Mouse (Mus musculus) c-Kit-negative CD71-positive TER-119-positive erythroid progenitor cells, embryonic 14.5 days (primary cell): ENCODE measurements around the gene Catip.
A peak's percentile ranks its signal among the peaks of the same experiment; 100 is the strongest.
"Not testable (repeated sequence)": the region's sequence is repeated elsewhere in the genome, so short reads cannot be mapped to it uniquely, and the experiment has no call there.

Experiments used
- DNase-seq: peaks from one replicate; pipeline ENCODE4 v3.0.0-alpha.2; 2013; ENCODE audit warnings: low read depth, low spot score

Catip gene

DNA sequence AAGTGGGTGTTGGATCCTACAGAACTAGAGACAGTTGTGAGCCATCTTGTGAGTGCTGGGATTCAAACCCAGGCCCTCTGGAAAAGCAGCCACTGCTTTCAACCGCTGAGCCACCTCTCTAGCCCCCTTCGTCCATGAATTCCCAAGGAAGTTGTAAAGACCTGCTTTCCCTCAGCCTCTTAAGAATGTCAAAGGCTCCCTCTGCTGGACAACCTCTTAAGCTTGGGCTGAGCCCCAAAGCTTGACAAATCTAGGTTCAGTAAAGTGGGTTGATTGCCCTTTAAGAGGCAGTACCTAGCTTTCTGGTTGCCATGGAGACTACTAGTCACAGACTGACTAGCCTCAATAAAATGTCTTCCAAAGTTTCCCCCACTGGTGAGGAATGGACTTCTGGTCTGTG, at the start of gene Catip:
Gene Catip, plus strand, starts transcription at position 297 of the 400 bp plus-strand sequence.
- peak; percentile 15 for DNase-seq

DNA sequence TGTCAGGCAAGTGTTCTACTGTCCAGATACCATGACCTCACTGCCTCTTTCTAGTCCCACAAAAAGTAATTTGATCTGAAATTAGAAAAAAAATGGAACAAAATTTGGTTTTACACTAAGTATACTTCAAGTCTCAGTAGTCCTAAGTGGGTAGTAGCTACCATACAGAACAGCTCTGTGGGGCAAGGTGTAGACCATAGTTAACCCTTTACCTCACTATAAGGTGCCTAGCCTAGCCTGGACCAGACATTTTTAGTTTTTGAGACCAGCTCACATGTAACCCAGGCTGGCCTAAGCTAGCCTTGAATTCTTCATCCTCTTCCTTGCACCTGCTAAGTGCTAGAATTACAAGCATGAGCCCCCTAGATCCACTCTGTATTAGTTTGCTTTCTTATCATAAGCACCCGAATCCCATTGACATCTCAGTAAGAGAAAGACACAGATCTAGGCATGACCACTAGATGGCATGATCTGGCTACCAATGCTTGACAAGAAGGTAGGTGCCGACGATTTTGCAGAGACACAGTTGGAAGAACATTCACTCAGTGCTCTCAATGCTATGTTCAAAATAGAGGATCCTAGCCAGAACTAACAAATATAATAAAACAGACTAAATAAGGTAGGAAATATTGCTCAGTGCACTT, 48.7 kb upstream of the Catip start:
- no peak for DNase-seq

DNA sequence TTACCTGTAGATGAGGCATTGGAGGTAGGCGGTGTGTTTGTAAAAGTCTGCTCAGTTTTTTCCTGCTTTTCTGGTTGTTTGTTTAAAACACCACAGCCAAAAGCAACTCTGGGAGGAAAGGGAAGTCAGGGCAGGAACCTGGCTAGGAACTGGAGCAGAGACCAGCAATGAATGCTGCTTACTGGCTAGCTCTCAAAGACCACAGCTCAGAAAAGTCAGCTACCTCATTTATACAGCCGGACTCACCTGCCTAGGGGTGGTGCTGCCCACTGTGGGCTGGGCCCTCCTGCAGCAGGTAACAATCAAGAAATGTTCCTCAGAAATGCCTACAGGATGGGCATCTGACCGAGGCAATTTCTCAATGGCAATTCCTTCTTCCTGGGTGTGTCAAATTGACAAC, 47.1 kb upstream of the Catip start:
- DNase-seq: no peak

DNA sequence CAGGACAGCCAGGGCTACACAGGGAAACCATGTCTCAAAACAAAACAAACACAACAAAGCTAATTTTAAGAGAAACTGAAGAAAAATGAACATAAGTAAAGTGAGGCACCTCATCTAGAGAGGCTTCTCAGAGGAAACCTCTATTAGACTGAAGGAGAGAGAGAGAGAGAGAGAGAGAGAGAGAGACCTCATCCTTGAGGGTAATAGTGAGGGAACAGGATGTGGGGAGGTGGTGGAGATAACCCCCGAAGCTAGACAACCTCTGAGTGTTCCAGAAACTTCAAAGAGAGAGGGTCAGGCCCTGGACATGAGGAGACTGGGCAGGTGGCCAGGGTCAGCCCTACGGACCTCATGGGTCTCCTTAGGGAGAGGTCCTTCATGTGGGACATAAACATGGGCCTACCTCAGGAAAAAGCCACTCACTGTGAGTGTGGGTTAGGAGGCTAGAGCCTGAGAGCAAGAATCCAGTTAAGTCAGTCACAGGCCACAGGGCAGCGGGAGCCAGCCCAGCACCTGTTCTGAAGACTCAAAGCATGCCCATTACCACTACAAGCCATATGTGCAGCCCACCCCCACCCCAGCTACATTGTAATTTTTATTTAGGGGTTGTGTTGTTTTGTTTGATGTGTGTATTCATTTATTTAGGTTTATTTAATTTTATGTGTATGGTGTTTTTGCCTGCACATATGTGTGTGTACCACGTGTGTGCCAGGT, 45.6 kb upstream of the Catip start:
- no peak for DNase-seq

DNA sequence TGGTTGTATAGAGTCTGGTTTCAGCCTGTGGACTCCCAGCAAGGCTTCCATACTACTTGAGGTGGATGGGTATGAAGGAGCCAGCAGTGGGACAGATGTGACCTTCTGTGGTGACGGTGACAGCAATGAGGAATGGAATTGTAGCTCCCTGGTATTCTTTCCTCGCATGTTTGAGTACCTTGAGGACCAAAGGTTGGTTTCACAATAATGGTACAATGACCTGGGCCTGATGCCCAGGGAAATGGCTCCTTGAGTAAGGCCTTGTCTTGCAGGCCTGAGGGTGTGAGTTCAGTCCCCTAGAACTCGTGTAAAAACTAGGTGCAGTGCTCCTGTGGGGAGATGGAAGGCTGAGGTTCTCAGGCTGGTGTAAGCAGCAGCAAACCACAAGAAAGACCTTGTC, 43.2 kb upstream of the Catip start:
- no peak for DNase-seq

DNA sequence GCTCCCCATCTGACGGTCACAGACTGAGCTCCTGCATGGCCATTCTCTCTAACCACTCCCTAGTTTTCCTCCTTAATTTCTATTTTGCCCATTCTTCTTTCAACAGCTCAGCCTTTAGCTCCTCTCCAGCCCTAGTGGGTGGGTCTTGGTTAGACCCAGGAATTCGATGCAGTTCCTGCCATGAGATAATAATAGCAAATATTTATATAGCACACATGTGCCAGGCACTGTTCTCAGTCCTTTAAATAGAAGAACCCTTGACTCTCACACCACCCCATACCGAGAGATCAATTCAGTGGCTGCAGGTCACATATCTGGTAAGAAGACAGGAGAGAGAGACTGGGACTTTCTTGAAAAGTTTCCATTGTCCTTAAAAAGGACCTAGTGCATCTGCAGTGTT, 40.5 kb upstream of the Catip start:
- no peak for DNase-seq

DNA sequence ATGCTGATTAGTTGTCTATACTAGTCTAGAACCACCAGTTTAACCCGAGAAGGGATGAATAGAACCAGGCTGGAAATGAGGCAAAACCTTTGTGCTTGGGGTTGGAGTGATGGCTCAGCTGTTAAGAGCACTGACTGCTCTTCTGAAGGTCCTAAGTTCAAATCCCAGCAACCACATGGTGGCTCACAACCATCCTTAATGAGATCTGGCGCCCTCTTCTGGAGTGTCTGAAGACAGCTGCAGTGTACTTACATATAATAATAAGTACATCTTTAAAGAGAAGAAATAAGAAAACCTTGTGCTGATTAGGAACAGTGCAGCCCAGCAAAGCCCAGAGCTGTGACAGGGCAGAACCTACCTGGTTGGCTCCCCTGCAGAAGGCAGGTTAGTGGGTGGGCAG, 35.0 kb upstream of the Catip start:
- DNase-seq: not testable (repeated sequence)

DNA sequence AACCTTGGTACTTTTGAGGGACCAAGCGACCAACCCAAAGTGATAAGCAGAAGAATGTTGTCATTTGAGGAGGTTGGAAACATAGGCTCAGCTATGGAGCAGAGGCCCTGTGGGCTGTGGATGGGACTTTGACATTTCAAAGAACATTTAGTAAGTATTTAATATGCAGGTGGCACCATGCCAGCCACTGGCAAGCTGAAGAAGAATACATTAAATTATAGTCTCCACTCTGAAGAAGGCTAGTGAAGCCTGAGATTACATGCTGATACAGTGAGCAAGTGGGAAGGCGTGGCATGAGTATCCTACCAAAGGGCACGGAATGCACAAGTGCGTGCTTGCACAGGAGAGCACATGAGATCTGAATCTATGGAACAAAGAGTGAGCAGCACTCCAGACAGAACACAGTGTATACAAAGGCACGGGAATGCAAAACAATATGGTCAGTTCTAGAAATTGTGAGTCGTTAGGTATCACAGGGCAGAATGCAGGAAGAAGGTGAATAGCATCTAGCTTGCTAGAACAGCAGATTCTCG, 31.9 kb upstream of the Catip start:
- no peak for DNase-seq

DNA sequence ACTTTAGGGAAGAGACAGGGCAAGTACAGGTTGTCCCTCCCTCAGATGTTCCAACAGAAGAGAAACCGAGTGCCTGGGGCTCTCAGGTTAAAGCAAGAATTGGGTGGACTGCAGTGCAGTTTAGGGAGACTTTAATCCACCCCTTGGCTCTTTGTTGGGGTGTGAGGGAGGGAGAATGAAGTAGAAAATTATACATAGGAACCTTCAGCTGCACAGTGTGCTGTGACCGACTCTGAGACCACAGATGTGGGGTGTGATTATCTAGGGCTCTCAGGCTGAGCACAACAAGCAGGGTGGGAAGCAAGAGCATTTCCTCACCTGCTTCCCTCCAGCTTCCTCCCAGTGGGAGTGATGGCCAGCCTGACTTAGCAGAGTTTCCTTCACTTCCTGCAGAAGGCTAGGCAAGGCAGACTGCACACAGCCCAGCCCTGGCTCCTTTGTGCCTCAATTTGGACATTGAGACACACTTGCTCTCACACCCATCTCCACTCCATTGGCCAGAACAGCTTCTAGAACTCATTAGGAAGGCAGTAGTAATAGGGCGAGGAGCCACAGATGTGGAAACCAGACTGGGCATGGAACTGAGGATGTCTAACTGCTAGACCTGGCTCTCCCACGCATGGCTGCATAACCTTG, 30.7 kb upstream of the Catip start:
- DNase-seq: no peak

DNA sequence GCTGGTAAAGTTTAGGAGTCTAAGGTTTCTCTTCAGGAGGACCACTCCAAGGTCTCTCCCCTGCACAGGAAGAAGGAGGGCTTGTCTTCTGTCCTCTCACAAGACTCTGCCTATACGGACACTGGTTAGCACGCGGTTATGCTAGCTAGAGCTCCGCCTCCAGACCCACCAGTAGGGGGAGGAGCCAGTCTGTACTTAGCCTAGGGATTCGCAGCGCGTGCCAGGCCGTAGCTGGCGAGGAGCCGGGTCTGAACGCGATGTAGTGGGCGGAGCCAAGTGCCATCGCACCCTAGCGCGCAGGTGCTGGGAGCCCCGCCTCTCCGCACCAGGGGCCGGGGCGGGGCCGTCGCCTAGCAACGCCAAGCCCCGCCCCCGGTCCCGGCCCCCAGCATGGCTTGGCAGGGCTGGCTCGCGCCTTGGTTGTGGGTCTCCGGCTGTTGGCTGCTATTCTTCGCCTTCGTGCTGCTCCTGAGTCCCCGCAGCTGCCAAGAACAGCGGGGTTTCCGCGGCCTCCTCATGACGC, 29.6 kb upstream of the Catip start:
- DNase-seq: peak; percentile 76

DNA sequence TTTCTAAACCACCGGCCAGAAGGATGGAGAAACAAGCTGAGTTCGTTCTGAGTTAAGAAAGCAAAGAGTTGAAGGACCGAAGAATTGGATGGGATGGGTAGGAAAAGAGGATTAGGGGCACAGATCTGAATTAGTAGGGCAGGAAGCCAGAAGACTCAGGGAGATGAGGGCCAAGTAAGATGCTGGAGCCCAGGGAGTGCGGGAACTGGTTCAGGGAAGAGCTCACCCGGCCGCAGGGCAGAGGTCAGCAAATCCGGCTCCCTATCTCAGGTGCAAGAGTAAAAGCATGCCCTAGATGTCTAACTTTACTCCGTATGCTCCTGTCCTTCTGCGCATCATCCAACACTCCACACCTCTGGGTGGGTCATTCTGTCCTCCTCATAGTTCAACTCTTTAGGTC, 29.0 kb upstream of the Catip start:
- DNase-seq: no peak

DNA sequence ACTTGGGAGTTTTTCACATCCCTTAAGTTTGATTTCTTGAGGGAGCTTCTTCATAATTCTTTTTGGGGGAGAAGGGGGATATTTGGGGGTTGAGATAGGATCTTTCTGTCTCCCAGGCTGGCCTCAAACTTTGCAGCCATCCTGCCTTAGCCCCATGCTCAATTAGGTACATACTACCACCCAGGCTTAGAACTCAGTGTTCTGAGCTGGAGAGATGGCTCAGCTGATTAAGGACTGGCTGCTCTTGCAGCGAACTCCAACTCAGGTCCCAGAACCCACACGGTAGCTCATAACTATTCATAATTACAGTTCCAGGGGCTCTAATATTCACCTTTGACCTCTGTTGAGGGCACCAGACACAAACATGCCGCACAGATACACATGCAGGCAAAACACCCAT, 27.3 kb upstream of the Catip start:
- no peak for DNase-seq

DNA sequence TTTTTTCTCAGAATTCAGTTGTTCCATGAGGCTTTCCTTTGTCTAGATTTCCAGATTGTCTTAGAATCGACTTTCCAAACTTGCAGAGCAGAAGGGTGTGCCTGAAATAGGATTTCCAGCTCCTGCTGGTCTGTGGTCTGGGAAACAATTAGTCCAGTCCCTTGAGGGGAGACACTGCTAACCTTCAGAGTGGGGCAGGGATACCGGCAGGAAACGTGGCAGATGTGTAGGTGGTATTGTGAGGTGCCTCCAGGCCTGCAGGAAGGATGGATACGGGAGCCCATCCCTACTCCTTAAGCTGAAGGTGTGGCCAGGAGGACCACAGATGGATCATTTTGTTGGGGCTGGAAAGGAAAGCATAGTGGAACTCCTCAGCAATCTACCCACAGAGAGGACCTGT, 26.9 kb upstream of the Catip start:
- DNase-seq: no peak

DNA sequence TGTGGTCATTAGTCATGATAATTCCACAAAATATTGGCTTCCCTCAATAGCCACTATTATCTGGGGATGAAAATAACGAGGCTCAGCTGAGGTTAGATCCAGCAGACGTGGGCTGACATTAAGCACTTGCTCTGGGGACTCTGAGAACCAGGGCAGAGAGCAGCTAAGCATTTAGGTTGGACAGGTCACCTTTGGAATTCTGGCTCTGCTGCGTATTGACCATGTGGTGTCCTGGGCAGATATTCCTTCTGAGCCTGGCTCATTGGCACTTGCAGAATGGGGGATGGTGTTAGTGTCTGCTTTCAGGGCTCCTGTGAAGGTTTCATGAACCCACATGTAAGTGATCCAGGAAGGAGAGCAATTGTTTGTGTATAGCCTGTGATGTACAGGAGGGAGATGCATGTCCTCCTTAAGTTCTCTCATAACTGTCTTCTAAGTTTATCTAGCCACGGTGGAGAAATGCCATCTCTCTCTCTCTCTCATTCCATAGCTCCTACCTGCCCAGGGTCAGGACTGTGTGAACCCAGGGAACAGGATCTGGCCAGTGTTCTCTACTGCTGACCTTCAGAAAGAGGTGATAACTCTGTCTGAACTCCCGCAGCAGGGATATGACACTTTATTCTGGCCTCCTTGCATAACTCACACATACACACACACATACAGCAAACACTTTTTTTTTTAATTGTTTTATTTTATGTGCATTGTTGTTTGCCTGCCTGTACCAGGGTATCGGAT, 26.3 kb upstream of the Catip start:
- DNase-seq: no peak

DNA sequence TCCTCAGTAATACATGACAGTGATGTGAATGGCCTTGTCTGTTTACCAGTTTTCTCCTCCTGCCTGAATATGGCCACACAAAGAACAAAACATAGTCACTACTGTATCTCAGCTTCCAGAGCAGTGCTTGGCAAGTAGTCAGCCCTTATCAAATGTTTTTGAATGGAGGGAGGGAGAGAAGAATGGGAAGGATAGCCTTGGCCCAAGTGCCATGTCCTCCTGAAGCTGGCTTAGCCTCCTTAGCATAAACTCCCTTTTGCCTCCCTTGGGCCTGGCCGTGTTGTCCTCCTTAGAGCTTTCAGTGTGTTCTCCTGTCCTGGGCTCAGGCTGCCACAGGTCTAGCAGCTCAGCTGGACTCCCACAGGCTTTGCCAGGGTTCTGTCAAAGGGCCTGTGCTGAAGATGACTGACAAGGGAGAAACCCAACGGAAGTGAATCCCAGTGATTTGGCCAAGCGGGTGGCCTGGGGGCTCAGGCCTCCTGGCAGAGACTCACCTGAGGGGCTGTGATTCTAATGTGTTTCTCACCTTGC, 24.6 kb upstream of the Catip start:
- DNase-seq: no peak

DNA sequence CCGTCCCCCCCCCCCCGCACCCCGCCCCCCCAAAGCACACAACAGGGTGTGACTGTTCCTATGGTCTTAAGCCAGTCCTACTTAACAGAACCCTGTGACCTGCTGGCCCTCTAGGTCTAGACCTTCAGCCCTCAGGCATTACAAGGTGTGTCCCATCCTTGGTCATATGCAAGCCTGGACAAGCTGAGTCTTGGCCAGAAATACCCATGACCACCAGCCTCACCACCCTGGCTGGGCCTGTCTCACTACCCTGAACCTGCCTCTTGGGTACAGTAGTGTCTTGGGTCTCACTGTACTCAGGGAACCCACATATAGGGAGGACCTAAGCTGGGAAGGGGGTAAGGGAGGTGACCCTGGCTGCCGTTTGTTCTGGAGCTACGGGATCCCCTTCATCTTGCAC, 23.9 kb upstream of the Catip start:
- DNase-seq: no peak

DNA sequence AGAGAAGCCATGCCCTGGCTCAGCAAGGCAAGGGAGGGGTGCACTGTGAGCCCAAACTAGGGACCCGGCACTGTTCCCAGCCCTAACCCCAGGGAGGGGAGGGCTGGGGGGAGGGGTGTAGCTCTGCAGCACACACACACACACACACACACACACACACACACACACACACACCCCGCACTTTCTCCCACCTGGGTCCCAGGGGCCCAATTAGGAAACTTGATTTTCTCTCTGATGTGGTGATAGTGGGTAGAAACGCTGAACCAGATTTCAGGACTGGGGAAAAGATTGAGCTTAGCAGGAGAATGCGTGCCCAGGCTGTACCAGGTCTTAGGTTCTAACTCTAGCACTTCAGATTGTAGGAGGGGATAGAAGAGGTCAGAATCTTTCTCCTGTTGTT, 23.3 kb upstream of the Catip start:
- DNase-seq: no peak

DNA sequence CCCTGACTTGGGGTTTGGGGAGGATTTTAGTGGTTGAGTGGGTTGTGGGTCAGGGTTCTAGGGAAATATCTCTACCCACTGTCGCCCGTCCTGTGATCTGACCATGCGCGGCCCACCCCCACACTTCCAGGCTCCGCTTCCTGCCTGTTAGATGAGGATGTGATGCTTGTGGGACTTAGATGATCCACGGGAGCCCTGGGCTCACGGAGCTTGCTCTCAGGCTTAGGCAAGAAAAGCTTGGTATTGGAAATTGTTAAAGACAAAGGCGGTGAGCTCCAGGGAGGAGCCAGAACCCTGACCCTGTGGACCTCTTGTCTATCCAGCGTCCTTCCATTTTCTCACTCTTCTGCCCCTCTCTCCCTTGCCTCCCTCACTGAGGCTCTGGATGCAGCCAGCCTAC, 22.0 kb upstream of the Catip start:
- no peak for DNase-seq

DNA sequence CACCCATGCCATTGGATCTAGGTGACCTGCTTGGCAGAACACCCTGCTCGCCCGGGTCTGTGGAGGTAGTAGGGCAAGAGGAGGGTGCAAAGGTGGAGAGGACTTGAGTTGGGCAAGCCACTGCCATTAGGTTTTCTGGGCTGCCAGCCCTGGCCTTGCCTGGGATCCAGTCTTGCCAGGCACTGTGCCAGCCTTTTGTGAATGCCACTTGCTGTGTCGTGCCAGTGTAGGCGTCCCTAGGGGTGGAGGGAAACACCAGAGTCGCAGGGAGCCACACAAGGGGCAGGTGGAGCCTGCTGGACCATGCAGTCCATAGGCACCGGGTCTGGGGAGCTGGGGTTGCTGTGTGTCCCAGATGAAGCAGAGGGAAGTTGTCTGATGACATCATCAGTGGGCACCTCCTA, 21.5 kb upstream of the Catip start:
- no peak for DNase-seq

DNA sequence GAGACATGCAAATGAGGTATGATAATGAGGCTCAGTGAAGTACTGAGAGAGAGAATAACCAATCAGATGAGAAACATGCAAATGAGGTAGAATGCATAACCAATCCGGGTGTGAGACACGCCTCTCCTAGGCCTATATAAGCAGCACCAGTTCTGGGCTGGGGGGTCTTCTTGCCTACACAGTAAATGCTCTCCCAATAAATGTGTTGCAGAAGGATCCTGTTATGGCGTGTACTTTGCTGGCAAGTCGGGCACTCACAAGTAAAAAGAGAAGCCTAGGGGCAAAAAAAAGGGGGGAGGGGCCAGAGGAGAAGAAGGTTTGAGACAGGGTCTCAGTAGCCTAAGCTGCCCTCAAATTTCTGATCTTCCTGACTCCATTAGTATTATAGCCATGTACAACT, 20.9 kb upstream of the Catip start:
- not testable (repeated sequence) for DNase-seq

DNA sequence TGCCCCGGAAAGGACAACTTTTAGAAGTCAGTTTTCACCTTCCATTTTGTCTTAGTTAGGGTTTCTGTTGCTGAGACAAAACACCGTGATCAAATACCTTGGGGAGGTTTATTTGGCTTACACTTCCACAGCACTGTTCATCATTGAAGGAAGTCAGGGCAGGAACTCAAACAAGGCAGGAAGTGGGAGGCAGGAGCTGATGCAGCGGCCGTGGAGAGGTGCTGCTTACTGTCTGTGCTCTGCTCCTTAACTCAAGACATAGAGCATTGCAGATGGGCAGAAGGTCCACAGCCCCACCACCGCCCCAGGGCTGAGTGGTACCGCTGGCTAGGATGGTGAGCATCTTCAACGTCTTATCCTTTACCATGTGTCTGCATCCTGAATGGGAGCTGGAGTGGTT, 20.0 kb upstream of the Catip start:
- DNase-seq: no peak

DNA sequence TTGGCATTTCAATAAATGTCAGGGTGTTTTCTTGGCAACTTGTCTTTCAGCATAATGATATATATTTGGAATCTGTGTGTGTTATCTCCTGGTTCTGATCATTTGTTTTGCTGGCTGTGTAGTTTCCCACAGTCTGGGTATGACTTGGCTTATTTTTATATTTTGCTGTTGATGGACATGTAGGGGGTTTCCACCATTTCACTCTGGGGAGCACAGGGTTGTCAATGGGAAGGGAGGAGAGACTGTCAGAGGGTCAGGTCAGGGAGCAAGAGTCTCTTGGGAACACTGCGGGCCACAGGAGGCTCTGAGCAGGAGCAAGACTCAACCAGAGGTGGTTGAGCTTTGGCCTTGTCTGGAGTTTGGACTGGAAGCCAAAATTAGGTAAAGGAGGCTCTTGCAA, 19.6 kb upstream of the Catip start:
- DNase-seq: no peak
